Mouse (Mus musculus): ENCODE results near the gene Gpm6b. TPM values are rescaled to one million over a fixed set of nuclear protein-coding genes. Genes with fewer than 3 reads are reported as not detected.

Gene Gpm6b
- 46.6 and 47.4 TPM in 2 replicates for polyA plus RNA-seq (2015; fragmentation: Nextera tagmentation; extraction: Ambion mirVana)

- no peaks in the 10 kb centered on the region for H3K36me3 ChIP-seq (ENCODE audit: control insufficient read depth, insufficient read depth, low read length)
- H3K9me3 ChIP-seq (ENCODE audit: control insufficient read depth, low read length): no peaks in the 10 kb centered on the region
- peak; percentile 96 for ATAC-seq (ENCODE audit: low read depth)
- no peaks in the 10 kb centered on the region; the same call in none of the 2 replicates for H3K27me3 ChIP-seq (ENCODE audit: control insufficient read depth, insufficient read depth, low read depth, low read length)
- H3K4me3 ChIP-seq (ENCODE audit: low read length): peak within 1 kb of the TSS; percentile 67
- WGBS: 32% methylated on average over 50 of the region's 63 CpGs
- no peak within 1 kb of the TSS for H3K27ac ChIP-seq (ENCODE audit: low read length)
- peak within 1 kb of the TSS; percentile 67 for H3K9ac ChIP-seq (ENCODE audit: low read length)
- peak within 1 kb of the TSS; percentile 81 for H3K4me2 ChIP-seq (ENCODE audit: low read depth, low read length)
- no peaks in the 10 kb centered on the region for H3K4me1 ChIP-seq (replicated peaks; ENCODE audit: control insufficient read depth, insufficient read depth, low read length)
Observed at GRCm38 (mm10) chrX:166238831-166239460, at the start of gene Gpm6b. Gene Gpm6b (plus strand): TSS chrX:166238911.

- Histone ChIP-seq H3K9ac (ENCODE audit: low read length) (no peak overlapping the region), H3K4me1 (replicated peaks; ENCODE audit: control insufficient read depth, insufficient read depth, low read length) (no peaks in the 10 kb centered on the region), H3K4me2 (ENCODE audit: low read depth, low read length) (no peak overlapping the region), H3K9me3 (ENCODE audit: control insufficient read depth, low read length) (no peaks in the 10 kb centered on the region), H3K36me3 (ENCODE audit: control insufficient read depth, insufficient read depth, low read length) (0 out of 2 replicates have a peak, but pooled peaks cover 2% of the 10 kb centered on the region), H3K27me3 (ENCODE audit: control insufficient read depth, insufficient read depth, low read depth, low read length) (no peaks in the 10 kb centered on the region), H3K4me3 (ENCODE audit: low read length) (no peak overlapping the region), H3K27ac (ENCODE audit: low read length) (no peak overlapping the region)
- no peak for ATAC-seq (ENCODE audit: low read depth)
Observed at GRCm38 (mm10) chrX:166196327-166196726, 42.4 kb upstream of the Gpm6b start.

GRCm38 (mm10) chrX:166198266-166198665, 40.4 kb upstream of the Gpm6b start:
- Histone ChIP-seq H3K9me3 (ENCODE audit: control insufficient read depth, low read length) (no peaks in the 10 kb centered on the region), H3K4me1 (replicated peaks; ENCODE audit: control insufficient read depth, insufficient read depth, low read length) (no peaks in the 10 kb centered on the region), H3K36me3 (ENCODE audit: control insufficient read depth, insufficient read depth, low read length) (0 out of 2 replicates have a peak, but pooled peaks cover 2% of the 10 kb centered on the region), H3K4me2 (ENCODE audit: low read depth, low read length) (no peak overlapping the region), H3K27me3 (ENCODE audit: control insufficient read depth, insufficient read depth, low read depth, low read length) (no peaks in the 10 kb centered on the region), H3K27ac (ENCODE audit: low read length) (no peak overlapping the region), H3K4me3 (ENCODE audit: low read length) (no peak overlapping the region), H3K9ac (ENCODE audit: low read length) (no peak overlapping the region)
- ATAC-seq (ENCODE audit: low read depth): peak; percentile 91
- 50% methylated on average over 2 of the region's 2 CpGs for WGBS

- H3K9ac ChIP-seq (ENCODE audit: low read length): no peak overlapping the region
- H3K27me3 ChIP-seq (ENCODE audit: control insufficient read depth, insufficient read depth, low read depth, low read length): no peaks in the 10 kb centered on the region
- H3K27ac ChIP-seq (ENCODE audit: low read length): no peak overlapping the region
- H3K4me2 ChIP-seq (ENCODE audit: low read depth, low read length): no peak overlapping the region
- ATAC-seq (ENCODE audit: low read depth): no peak
- no peaks in the 10 kb centered on the region for H3K4me1 ChIP-seq (replicated peaks; ENCODE audit: control insufficient read depth, insufficient read depth, low read length)
- H3K4me3 ChIP-seq (ENCODE audit: low read length): no peak overlapping the region
- no peaks in the 10 kb centered on the region for H3K9me3 ChIP-seq (ENCODE audit: control insufficient read depth, low read length)
- H3K36me3 ChIP-seq (ENCODE audit: control insufficient read depth, insufficient read depth, low read length): 0 out of 2 replicates have a peak, but pooled peaks cover 2% of the 10 kb centered on the region
Observed at GRCm38 (mm10) chrX:166199812-166200211, 38.9 kb upstream of the Gpm6b start.

- Histone ChIP-seq H3K27ac (ENCODE audit: low read length) (no peak overlapping the region), H3K4me1 (replicated peaks; ENCODE audit: control insufficient read depth, insufficient read depth, low read length) (no peaks in the 10 kb centered on the region), H3K4me3 (ENCODE audit: low read length) (no peak overlapping the region), H3K36me3 (ENCODE audit: control insufficient read depth, insufficient read depth, low read length) (no peaks in the 10 kb centered on the region), H3K9me3 (ENCODE audit: control insufficient read depth, low read length) (no peaks in the 10 kb centered on the region; the same call in 1 of the 2 replicates), H3K4me2 (ENCODE audit: low read depth, low read length) (no peak overlapping the region), H3K9ac (ENCODE audit: low read length) (no peak overlapping the region), H3K27me3 (ENCODE audit: control insufficient read depth, insufficient read depth, low read depth, low read length) (no peaks in the 10 kb centered on the region; the same call in 1 of the 2 replicates)
- 69% methylated on average over 2 of the region's 2 CpGs for WGBS
- no peak for ATAC-seq (ENCODE audit: low read depth)
Observed at GRCm38 (mm10) chrX:166214576-166214975, 24.1 kb upstream of the Gpm6b start.

- ATAC-seq (ENCODE audit: low read depth): no peak
- Histone ChIP-seq H3K9ac (ENCODE audit: low read length) (no peak overlapping the region), H3K4me3 (ENCODE audit: low read length) (no peak overlapping the region), H3K4me1 (replicated peaks; ENCODE audit: control insufficient read depth, insufficient read depth, low read length) (no peaks in the 10 kb centered on the region), H3K36me3 (ENCODE audit: control insufficient read depth, insufficient read depth, low read length) (no peaks in the 10 kb centered on the region), H3K27me3 (ENCODE audit: control insufficient read depth, insufficient read depth, low read depth, low read length) (no peaks in the 10 kb centered on the region; the same call in 1 of the 2 replicates), H3K27ac (ENCODE audit: low read length) (no peak overlapping the region), H3K4me2 (ENCODE audit: low read depth, low read length) (no peak overlapping the region), H3K9me3 (ENCODE audit: control insufficient read depth, low read length) (no peaks in the 10 kb centered on the region; the same call in 1 of the 2 replicates)
- 79% methylated on average over 6 of the region's 6 CpGs for WGBS
Observed at GRCm38 (mm10) chrX:166216248-166216647, 22.5 kb upstream of the Gpm6b start.

GRCm38 (mm10) chrX:166216720-166217119, 22.0 kb upstream of the Gpm6b start:
- WGBS: 91% methylated on average over 8 of the region's 8 CpGs
- Histone ChIP-seq H3K9ac (ENCODE audit: low read length) (no peak overlapping the region), H3K36me3 (ENCODE audit: control insufficient read depth, insufficient read depth, low read length) (no peaks in the 10 kb centered on the region), H3K4me2 (ENCODE audit: low read depth, low read length) (no peak overlapping the region), H3K27ac (ENCODE audit: low read length) (no peak overlapping the region), H3K27me3 (ENCODE audit: control insufficient read depth, insufficient read depth, low read depth, low read length) (no peaks in the 10 kb centered on the region; the same call in 1 of the 2 replicates), H3K4me3 (ENCODE audit: low read length) (no peak overlapping the region), H3K4me1 (replicated peaks; ENCODE audit: control insufficient read depth, insufficient read depth, low read length) (no peaks in the 10 kb centered on the region), H3K9me3 (ENCODE audit: control insufficient read depth, low read length) (no peaks in the 10 kb centered on the region; the same call in 1 of the 2 replicates)
- no peak for ATAC-seq (ENCODE audit: low read depth)

- no peak for ATAC-seq (ENCODE audit: low read depth)
- H3K9ac ChIP-seq (ENCODE audit: low read length): no peak overlapping the region
- H3K4me1 ChIP-seq (replicated peaks; ENCODE audit: control insufficient read depth, insufficient read depth, low read length): no peaks in the 10 kb centered on the region
- H3K4me3 ChIP-seq (ENCODE audit: low read length): no peak overlapping the region
- no peak overlapping the region for H3K4me2 ChIP-seq (ENCODE audit: low read depth, low read length)
- 54% methylated on average over 5 of the region's 5 CpGs for WGBS
- H3K36me3 ChIP-seq (ENCODE audit: control insufficient read depth, insufficient read depth, low read length): no peaks in the 10 kb centered on the region
- no peaks in the 10 kb centered on the region; the same call in 1 of the 2 replicates for H3K9me3 ChIP-seq (ENCODE audit: control insufficient read depth, low read length)
- H3K27me3 ChIP-seq (ENCODE audit: control insufficient read depth, insufficient read depth, low read depth, low read length): no peaks in the 10 kb centered on the region; the same call in 1 of the 2 replicates
- H3K27ac ChIP-seq (ENCODE audit: low read length): no peak overlapping the region
Observed at GRCm38 (mm10) chrX:166219331-166219730, 19.4 kb upstream of the Gpm6b start.

- H3K4me3 ChIP-seq (ENCODE audit: low read length): no peak overlapping the region
- no peaks in the 10 kb centered on the region for H3K4me1 ChIP-seq (replicated peaks; ENCODE audit: control insufficient read depth, insufficient read depth, low read length)
- no peaks in the 10 kb centered on the region for H3K9me3 ChIP-seq (ENCODE audit: control insufficient read depth, low read length)
- H3K27me3 ChIP-seq (ENCODE audit: control insufficient read depth, insufficient read depth, low read depth, low read length): no peaks in the 10 kb centered on the region; the same call in 1 of the 2 replicates
- no peak overlapping the region for H3K4me2 ChIP-seq (ENCODE audit: low read depth, low read length)
- no peak overlapping the region for H3K9ac ChIP-seq (ENCODE audit: low read length)
- WGBS: 78% methylated on average over 5 of the region's 5 CpGs
- no peak for ATAC-seq (ENCODE audit: low read depth)
- no peaks in the 10 kb centered on the region for H3K36me3 ChIP-seq (ENCODE audit: control insufficient read depth, insufficient read depth, low read length)
- no peak overlapping the region for H3K27ac ChIP-seq (ENCODE audit: low read length)
Observed at GRCm38 (mm10) chrX:166226856-166227255, 11.9 kb upstream of the Gpm6b start.

Measured in lung, embryonic 16.5 days (tissue).